ENCODE assay signal across 10 mouse cellular contexts in the genomic region with DNA sequence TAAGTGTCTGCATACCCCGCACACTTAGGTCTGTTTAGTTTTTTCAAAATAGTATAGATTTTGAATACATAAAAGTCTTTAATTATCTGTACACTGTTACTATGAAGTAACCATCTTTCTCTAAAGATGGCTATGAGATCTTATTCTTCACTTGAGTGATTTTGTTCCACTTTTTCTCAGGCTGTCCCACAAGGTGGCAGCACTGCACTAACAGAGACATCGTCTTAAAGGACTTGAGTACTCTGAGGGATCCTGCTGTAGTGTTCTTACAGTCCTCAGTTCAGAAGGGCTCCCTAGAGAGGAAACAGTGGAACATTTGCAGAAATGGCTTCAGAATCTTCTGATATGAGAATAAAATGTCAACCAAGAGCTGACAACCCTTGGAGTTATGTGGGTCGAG. TPM values are rescaled to one million over a fixed set of nuclear protein-coding genes. Genes with fewer than 3 reads are reported as not detected.
DNase-seq lines count a peak whose midpoint lies in the region; TF ChIP-seq lines count a peak whose summit lies in the region.
"Had no signal": no experiment of that assay in that cellular context is flagged by ENCODE, and none has a peak within 500 bp of the region (broad histone marks: within the 10 kb centered on the region; RNA-seq: fewer than 3 reads in every experiment).

No protein-coding gene starts in this region.

- no peak overlapping the region for H3K27ac ChIP-seq in thymus, adult 2 months (ENCODE audit: control insufficient read depth, insufficient read depth, low read length)
- H3K27ac ChIP-seq: stomach, embryonic 15.5 days had no signal

- peak; percentile 13 for DNase-seq in gastrocnemius, adult 18-20 months (ENCODE audit: low spot score)
- DNase-seq in gastrocnemius, postnatal 25 days = no peak
- DNase-seq in urinary bladder, postnatal 36 days (ENCODE audit: low spot score in 2 of 2) = peak; percentile 11 to 22
- no peak for DNase-seq in urinary bladder, postnatal 4 days (ENCODE audit: low spot score in 2 of 2)
- peak; percentile 79 for DNase-seq in embryo, embryonic 10.5 days (ENCODE audit: low spot score)
- DNase-seq in kidney, postnatal 4 days = peak; percentile 75 to 77
- DNase-seq in mesoderm, embryonic 11.5 days (ENCODE audit: low read depth, low spot score) = peak; percentile 51
- peak; percentile 58 for DNase-seq in thymus, adult 2 months

- H3K36me3 ChIP-seq in thymus, adult 2 months (ENCODE audit: control insufficient read depth, insufficient read depth, low read length) = peaks cover 61% of the 10 kb centered on the region

- 69% methylated on average over 3 of the region's 3 CpGs for WGBS in thymus, adult 2 months

- H3K4me1 ChIP-seq in thymus, adult 2 months (replicated peaks; ENCODE audit: control insufficient read depth, insufficient read depth, low read length) = no peaks in the 10 kb centered on the region
- H3K4me1 ChIP-seq: stomach, embryonic 15.5 days had no signal

- no peak for TF ChIP-seq POLR2A in thymus, adult 2 months (IDR thresholded peaks at IDR 0.05; ENCODE audit: control insufficient read depth, extremely low read depth, insufficient read depth, low read length, poor library complexity)

- H3K27me3 ChIP-seq in thymus, adult 2 months (ENCODE audit: control insufficient read depth, insufficient read depth, low read length) = no peaks in the 10 kb centered on the region
- H3K27me3 ChIP-seq: stomach, embryonic 15.5 days had no signal

- TF ChIP-seq CTCF in thymus, adult 2 months (IDR thresholded peaks at IDR 0.05; ENCODE audit: borderline replicate concordance, control insufficient read depth, extremely low read depth, insufficient read depth, low read length, poor library complexity) = no peak

- no peak overlapping the region for H3K4me3 ChIP-seq in thymus, adult 2 months (ENCODE audit: control insufficient read depth, insufficient read depth, low read length)
- H3K4me3 ChIP-seq: stomach, embryonic 15.5 days had no signal

RNA-seq across cellular contexts. Expression of a gene that starts 25.0 kb away (rescaled TPM):
- 10 to 100 TPM; 14.0 to 15.5 TPM for total RNA-seq in gastrocnemius, adult 18-20 months (2021)
- total RNA-seq in gastrocnemius, postnatal 25 days (2021) = 10 to 100 TPM in 1 of 2 experiments, 1 to 10 TPM in 1; 9.0 to 11.9 TPM
- 8.5 and 9.2 TPM in 2 replicates for polyA plus RNA-seq in thymus, adult 2 months (2012; rRNA removed)

RNA-seq across cellular contexts. Expression of a gene that starts 28.6 kb away (rescaled TPM):
- total RNA-seq in gastrocnemius, adult 18-20 months (2021) = 10 to 100 TPM; 34.6 to 35.0 TPM
- 10 to 100 TPM; 30.1 to 32.3 TPM for total RNA-seq in gastrocnemius, postnatal 25 days (2021)
- polyA plus RNA-seq in thymus, adult 2 months (2012; rRNA removed) = 41.4 and 51.0 TPM in 2 replicates

RNA-seq across cellular contexts. Expression of a gene that starts 40.9 kb away (rescaled TPM):
- not detected for total RNA-seq in gastrocnemius, adult 18-20 months (2021)
- total RNA-seq in gastrocnemius, postnatal 25 days (2021) = not detected
- not detected in 2 replicates for polyA plus RNA-seq in thymus, adult 2 months (2012; rRNA removed)
- total RNA-seq: layer of hippocampus, postnatal 25 days had no signal

Comparison
In these comparisons a context has a peak if more than half of its experiments do, and no peak if none do; other contexts are left out.
1. DNase-seq: peak in gastrocnemius, adult 18-20 months (single experiment), urinary bladder, postnatal 36 days (2 of 2), embryo, embryonic 10.5 days (single experiment), kidney, postnatal 4 days (2 of 2), mesoderm, embryonic 11.5 days (single experiment) and thymus, adult 2 months (single experiment); none in gastrocnemius, postnatal 25 days (single experiment) and urinary bladder, postnatal 4 days (0 of 2).